Mouse (Mus musculus) cortical plate, adult 2 months (tissue): ENCODE data around the gene Pik3cb.

Source experiments
- CTCF ChIP-seq: fragments of 200-500 bp; IDR thresholded peaks from 2 replicates; pipeline ENCODE4 v1.5.1; 2011; ENCODE audit warnings: mild to moderate bottlenecking, control low read depth, low read length; ENCODE audit not compliant: insufficient read depth; ENCODE audit errors: extremely low read depth
- POLR2A ChIP-seq: fragments of 200-500 bp; IDR thresholded peaks from 2 replicates; pipeline ENCODE4 v1.6.1; 2011; ENCODE audit warnings: mild to moderate bottlenecking, low read length, control low read depth; ENCODE audit not compliant: insufficient read depth; ENCODE audit errors: extremely low read depth

- TF ChIP-seq CTCF (no peak), POLR2A (no peak)
These were observed 146.3 kb downstream of the Pik3cb start for GRCm38 (mm10) chr9:98994103-98994502.
